Mouse (Mus musculus) retina, adult 2 months (tissue): ENCODE measurements around the gene Dusp2.

Experiments used
- DNase-seq: peaks from one replicate; pipeline ENCODE4 v3.0.0-alpha.2; 2012; ENCODE audit warnings: low read depth, low spot score

Gene Dusp2

DNA sequence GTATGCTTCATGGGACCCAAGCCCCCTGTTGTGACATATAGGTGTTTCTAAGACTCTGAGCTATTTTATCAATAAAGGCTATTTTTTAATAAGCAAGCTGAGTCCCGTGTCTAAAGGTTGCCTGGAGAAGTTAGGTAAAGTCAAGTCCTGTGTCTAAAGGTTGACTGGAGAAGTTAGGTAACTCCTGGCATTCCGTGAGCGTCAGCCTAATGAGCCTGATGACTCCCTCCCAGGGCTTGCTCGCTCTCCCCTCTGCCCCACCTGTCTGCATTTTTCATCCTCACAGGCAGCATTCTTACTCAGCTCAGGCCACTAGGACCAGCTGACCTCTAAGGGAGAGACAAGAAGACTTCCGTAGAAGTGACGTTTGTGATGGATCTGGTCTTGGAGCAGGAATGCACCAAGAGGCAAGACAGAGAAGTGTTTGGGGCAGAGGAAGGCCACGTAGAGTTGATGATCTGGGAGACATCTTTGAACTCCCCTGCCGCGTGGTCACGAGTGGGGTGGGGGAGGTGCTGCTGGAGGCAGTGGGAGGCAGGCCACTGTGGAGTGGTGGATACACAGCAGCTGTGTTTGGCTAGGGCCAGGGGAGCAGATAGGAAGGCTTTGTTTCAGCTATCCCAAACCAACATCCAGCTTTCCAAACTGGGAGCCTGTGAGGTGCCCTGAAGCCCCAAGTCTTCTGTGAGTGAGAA, 31.3 kb downstream of the Dusp2 start:
- no peak for DNase-seq

DNA sequence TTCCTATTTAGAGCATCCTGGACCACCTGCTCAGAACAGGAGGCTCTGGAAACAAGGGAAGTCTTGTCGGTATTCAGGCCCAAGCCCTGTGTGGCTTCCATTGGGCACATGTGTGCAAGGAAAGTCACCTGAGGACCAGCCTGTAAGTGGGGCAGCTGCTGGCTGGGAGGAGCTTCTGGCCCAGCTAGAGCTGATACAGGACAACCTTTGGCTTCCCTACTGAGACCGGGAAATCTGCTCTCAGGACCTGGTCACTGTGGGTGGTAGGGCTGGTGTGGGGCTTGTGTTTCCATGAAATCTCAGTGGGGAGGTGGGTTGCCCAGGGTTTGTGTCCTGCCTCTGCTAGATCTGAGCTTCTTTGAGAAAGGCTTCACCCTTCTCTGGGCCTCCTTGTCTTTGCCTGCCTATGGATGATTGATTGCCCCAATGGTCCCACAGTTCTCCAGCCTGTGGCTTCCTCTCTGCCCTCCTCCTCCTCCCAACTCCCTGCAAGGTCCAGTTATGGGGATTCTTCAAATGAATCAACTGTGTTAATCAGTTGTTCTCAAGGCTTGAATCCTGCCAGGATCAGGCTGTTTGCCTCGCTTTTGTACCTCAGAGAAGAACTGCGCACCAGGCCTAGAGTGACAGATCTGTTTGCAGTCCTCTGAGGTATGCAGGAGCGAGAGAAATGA, 33.9 kb downstream of the Dusp2 start:
- no peak for DNase-seq

DNA sequence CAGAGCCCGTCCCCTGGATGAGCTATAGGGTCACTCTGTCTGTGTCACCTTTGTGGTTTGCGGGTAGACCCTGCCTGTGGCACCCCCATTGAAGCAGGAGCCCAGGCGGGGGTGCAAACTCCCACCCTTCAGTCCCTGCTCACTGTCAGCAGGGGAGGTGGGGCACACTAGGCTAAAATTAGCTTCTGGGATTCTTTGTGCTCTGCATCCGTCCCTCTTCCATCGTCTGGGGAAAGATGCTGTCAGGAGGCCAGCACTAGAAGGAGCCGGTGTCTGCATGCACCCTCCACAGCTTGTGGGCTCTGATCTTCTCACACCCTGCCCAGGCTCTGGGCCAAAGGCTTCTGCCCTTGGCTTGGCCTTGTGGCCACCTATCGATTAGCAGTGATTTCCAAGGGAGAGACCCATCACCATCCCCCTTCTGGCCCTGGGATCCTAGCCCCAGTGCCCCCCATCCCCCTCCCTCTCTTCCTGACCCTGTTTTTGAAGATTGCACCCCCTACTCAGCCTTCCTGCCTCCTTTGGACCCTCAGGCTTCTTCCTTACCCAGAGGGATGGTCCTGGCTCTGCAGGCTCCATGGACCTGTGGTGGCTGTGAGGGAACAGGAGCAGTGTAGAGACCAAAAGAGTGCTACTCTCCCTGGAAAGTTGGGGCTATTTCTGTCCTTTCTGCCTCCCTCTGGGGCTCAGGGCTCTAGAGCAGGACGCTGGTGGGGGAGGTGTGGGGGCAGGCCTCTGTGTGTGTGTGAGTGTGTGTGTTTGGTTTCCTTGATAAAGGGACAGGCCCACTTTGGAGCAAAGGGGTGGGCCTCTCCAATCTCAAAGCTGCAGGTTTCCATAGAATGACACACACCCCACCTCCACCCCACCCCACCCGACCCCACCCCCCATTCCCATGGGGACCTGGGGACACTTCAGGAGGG, 34.9 kb downstream of the Dusp2 start:
- no peak for DNase-seq

DNA sequence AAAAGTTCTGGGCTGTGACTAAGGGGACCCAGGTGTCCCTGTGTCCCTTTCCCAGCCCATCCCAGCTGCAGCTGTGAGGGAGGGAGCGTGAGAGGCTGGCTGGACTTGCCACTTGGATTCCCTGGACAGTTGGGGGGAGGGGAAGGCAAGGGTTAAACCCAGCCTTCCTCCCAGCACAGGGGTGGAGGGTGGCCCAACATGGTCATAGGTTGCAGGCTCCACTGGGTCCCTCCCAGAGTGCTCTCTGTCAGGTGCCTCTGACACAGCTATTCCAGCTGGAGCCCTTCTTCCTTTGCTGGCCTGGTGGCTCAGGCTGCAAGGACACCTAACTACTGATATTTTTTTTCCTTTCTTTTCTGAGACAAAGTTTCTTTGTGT, 35.5 kb downstream of the Dusp2 start:
- DNase-seq, result no peak

DNA sequence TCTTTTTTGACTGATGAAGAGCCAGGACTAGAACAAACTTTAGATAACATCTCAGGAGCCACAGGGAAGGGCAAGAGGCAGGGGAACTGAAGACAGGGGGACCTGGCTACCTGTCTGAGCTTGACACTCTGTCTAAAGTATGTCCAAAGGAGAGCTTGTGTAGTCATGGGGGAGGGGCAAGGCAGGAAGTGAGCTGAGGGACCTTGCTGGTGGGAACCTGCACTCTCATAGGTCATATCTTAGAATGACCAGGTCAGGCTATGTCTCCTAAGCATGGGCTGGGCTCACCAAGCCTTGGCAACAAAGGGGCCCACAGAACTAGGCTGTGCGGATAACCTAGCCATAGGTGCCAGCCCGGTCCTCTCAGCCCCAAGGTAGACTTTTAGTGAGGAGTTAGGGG, 36.1 kb downstream of the Dusp2 start:
- no peak for DNase-seq

DNA sequence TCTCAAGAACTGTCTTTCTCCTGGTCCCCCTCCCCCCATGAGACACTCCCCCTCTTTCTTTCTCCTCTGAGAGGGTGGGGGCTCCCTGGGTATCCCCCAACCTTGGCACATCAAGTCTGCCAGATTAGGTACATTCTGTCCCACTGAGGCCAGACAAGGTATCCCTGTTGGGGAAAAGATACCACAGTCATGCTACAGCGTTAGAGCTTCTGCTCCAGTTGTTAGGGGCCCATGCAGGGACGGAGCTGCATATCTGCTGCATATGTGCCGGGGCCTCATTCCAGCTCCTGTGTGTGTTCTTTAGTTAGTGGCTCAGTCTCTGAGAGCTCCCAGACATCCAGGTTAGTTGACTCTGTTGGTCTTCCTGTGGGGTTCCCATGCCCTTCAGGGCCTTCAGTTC, 38.2 kb downstream of the Dusp2 start:
- no peak for DNase-seq

DNA sequence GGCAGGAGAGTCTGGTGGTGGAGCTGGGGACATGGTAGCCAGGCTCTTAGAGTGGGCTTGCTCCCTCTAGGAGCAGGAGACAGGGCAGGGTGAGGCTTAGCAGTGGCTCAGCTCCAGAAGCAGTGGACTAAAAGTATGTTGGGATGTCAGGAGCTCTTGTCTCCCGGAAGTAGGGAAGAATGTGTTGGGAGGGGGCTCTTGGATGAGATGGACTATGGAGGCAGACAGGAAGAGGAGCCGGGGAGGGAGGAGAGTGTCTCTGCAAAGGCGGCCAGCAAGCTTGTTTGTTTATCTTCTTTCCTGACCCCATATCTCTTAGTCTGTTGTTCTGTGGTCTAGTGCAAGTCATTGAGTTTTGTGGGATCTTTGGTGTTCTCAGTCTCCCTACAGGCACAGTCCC, 39.1 kb downstream of the Dusp2 start:
- DNase-seq, result no peak

DNA sequence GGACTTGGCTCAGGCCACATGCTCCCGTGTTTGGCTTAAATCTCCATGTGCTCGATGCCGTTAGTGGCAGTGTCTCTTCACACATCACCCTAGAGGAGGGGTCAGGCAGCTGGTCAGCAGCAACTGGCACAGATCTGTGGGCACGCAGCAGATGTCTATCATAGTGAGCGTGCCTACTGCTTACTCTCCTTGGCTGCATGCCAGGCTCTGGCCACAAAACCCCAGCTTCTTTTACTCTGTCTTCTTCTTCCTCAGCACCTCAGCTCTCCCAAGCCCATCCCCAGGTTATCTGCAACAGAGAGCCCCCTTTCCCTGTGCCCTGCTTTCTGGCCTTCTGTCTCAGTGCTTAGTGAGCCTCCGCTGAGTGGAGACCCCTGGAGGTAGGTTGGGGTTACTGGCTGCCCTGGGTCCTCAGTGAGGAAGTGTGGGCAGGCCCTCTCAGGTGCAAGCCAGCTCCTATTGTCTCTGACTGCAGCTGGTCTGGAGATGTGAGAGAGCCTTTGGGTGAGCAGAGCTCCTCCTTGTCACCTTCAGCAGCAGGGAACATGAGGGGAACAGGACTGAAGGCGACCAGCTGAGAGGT, 39.9 kb downstream of the Dusp2 start:
- no peak for DNase-seq

DNA sequence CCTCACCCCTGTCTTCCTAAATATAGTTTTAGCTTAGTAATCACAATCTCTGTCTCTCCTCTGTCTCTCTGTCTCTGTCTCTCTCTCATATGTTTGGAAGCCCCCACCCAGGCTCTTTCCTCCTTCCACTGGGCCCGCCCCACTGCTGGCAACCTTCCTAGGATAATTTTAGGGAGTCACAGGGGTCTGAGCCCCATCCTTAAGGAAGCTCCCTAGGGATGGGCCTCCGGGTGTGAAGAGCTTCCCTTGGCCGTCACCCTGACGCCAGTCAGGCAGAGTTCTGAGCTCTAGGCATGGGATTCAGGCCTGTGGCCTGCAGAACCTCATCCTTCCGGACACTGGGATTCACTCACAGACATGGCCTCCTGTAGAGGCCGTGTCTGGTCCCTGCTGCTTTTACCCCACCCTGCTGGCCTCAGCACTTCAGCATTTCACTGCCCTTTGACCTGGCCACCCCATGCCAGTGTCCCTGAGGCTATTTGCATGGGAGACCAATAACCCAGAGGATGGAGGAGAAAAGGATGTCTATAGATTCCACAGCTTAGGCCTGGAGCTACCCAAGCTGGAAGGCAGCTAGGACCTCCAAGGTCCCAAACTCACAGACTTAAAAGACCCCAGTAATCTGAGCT, 40.6 kb downstream of the Dusp2 start:
- no peak for DNase-seq

DNA sequence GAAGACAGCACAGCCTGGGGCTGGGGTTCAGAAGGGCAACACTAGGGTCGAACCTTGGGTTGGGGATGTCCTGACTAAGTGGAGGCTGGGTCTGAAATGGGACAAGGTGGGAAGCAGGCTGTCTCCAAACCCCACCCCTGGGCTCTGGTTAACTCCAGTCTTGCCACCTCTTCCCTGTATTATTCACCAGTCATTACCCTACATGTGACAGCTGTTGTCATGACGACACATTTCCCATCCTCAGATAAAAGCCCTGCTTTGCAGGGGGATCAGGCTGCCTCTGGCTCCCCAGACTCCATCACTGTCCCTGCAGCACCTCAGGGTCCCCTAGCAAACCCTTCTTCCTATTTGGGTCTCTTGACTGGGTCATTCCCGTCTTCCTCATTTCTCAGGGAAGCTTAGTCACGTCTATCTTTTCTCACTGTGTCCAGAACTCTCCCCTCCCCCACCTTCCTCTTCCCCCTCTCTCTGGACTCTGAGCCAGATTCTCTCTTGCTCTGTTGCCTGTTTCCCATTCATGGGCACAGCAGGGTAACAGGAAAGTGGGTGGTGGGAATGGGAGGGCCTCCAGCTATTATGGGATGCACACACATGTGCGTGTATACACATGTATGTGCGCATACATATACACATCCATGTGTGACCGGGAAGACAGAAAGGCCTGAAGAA, 42.1 kb downstream of the Dusp2 start:
- no peak for DNase-seq

DNA sequence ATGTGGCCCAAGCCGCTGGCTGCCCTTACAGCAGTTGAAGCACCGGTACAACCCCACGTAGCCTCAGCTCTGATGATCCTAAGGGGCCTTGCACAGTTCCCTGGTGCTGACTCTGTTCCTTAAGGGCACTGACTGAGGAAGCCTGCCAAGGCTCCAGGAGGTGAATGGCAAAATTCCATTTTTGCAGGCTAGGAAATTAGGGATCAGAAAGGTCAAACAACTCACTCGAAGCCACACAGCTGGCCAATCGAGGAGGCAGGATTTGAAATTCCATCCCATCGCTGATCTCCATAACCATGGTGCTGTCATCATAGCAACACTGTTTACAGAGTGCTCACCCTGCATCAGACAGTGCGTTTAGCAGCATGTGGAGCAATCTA, 42.6 kb downstream of the Dusp2 start:
- no peak for DNase-seq

DNA sequence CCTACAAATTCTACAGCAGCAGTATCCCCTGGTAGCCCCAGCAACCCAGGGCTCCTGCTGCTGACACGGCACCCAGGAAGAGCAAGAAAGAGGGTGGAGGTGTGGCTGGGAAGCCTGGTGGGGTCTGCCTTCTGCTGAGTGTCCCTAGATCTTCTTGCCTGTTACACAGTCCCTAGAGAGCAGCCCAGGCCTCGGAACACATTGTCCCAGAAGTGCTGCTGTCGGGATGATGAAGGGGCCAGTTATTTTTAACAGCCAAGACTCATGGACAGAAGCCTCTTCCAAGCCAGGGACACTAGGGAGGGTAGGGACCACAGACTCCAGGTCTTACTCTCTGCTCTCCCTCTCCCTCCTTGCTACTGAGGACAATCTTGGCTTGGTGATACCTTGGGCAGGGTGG, 43.3 kb downstream of the Dusp2 start:
- no peak for DNase-seq

DNA sequence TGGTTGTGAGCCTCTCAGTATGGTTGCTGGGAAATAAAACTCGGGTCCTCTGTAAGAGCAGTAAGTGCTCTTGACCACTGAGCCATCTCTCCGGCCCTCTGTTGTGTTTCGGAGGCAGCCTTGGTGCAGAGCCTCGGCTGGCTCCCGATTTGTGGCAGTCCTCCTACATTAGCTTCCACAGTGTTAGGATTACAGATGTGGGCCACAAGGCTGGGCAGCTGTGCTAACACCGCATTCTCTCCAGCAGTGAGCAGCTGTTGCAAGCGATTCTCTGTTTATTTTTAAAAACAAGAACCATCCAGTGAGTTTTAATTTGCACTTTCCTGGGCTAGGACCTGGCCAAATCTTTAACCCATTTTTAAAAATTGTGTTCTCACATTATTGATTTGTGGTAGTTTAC, 47.9 kb downstream of the Dusp2 start:
- DNase-seq, result no peak

DNA sequence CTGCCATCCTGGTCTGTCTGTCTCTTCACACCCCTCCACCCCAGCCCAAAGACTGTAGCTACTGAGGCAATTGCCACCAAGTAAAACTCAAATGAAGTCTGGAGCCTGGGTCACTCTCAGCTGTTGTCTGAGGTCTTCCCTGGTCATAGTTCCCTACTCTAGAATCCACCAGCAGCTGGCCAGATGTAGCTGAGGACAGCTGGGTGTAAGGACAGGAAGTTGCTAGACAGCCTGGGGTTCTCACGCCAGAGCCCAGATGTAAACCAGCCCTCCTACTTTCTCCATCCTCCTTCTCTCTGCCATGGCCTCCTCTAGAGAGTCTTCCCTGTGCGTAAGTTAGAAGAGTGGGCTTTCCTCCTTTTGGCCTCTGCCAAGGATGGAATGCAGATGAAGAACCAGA, 51.6 kb downstream of the Dusp2 start:
- no peak for DNase-seq
